Mouse (Mus musculus) frontal cortex, postnatal 14 days (tissue): Measurements from ENCODE around the gene Tshz2.

ENCODE experiments used
- DNase-seq, 2 experiments: peaks; one replicate each; pipeline ENCODE4 v3.0.0; 2022; ENCODE audit warnings: low spot score in 2 of 2

Gene Tshz2

GRCm38 (mm10) chr2:170003666-170004065 lies 370.9 kb downstream of the Tshz2 start:
- DNase-seq: no peak

DNA sequence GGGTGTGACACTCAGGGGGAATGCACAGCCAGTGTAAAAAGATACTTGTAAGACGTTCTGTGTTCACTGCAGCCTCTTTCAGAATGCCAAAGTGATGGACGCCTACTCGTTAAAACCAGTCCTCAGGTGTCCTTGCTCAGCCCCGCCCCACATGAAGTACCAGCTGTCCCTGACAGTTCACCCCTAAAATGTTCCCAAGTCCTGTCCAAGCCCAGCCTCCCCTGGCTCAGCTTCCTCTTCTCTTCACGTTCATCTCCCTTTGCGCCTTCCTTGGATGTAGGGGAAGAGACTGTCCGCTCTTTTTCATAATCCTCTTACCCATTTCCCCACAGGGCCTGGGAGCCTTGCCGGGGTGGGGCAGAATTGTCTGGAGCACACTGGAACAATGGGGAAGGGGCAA lies 374.0 kb downstream of the Tshz2 start:
- DNase-seq: no peak

- DNase-seq: no peak
Observed at GRCm38 (mm10) chr2:170007426-170007958, 374.7 kb downstream of the Tshz2 start.

DNA sequence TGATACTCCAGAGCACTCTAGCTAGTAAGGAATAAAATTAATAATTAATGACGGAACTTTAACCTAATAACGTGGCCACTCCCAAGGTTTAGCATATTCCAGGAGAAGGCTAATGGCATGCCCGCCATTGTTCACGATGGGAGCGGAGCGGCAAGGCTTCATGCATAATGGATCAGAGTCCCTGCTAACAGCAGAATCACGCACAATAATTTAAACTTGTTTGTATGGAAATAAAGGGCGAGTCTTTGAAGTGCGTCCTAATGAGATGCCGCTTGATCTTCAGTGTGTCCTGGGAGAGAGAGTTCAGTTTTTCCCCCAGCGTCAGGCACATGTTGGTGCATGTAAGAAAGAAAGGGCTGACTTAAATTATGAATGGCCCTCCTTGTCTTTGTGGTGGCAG lies 376.9 kb downstream of the Tshz2 start:
- no peak for DNase-seq

GRCm38 (mm10) chr2:170011858-170012257 lies 379.0 kb downstream of the Tshz2 start:
- DNase-seq: no peak

DNA sequence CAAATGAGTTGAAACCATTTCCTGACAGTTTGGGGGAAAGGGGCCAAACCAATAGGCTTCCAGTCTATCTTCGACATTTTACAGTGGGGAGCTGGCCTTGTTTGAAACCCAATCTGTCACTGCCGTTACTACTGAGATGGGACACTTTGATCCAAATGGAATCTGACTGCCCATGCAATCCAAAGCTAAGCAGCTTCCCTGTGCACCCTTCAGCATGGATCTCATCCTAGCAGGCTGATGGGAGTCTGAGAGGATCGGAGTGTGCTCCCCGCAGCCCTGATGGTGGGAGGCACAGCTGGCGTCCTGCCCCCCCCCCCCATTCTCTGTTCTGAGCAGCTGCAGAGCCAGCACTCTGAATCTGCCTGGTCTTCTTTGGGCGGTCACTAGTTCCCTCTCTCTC lies 384.5 kb downstream of the Tshz2 start:
- no peak for DNase-seq

DNA sequence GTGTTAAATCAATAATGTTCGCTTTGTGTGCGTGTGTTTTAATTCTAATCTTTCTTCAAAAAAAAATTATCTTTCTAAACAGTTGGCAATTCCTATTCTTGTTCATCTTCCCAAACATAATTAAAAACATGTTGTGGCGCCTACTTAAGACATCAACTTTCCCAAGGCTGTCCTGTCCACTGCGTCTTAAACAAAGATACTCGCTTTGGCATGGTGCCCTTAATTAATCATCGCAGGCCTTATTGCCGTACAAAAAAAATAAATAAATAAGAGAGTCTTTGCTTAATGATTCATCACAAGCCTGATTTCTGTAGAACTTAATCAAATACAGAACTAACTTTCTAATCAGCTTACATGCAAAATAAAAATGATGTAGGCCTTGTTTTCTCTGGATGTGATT lies 385.1 kb downstream of the Tshz2 start:
- no peak for DNase-seq

GRCm38 (mm10) chr2:170022953-170023352 lies 390.1 kb downstream of the Tshz2 start:
- no peak for DNase-seq

- DNase-seq: no peak
Observed at GRCm38 (mm10) chr2:170023741-170024140, 390.9 kb downstream of the Tshz2 start.

DNA sequence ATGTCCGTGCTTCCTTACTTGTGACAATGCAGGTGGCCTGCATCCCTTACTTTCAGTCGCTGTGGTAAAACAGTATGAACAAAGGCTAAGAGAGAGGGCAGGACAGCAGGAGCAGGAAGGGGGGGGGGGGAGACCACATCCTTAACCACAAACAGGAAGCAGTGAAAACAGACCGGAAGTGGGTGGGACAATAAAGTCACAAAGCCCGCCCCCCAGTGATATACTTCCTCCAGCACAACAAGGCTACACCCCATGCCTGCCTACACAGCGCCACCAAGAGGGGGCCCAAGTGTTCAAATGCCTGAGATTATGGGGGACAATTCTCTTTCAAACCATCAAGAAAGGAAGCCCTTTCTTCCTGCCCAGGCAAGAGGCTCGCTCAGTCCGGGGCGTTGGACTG lies 392.1 kb downstream of the Tshz2 start:
- DNase-seq: no peak

DNA sequence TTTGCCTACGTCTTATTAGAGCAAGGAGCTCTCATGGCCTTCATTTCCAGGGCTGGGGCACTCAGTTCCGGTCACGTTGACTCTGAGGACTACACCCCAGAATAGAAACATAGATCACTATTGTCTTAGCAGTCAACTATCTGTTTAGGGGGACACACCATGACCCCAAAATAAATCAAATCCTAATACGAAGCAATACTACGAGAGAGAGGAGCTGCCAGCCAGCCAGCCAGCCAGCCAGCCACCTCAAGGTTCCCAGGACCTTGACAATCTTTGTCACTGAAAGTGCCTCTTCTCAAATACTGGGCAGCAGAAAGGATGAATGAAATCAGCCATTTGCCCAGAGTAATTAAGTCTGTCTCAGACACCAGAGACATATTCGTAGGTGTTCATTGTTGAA lies 393.1 kb downstream of the Tshz2 start:
- no peak for DNase-seq

DNA sequence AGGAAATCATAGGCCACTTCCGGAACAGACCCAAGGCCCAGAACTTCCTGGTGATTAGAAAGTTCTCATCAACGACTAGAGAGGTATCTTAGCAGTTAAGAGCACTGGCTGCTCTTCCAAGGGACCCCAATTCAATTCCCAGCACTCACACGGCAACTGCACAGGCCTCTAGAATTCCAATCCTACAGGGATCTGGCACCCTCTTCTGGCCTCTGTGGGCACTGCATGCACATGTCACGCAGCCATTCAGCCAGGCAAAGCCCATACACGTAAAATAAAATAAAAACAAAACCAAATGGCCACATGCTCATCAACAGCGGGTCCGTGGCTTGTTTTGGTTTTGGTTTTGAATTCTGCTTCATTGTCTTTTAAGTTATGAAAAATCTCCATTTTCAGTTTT lies 395.0 kb downstream of the Tshz2 start:
- DNase-seq: no peak

DNA sequence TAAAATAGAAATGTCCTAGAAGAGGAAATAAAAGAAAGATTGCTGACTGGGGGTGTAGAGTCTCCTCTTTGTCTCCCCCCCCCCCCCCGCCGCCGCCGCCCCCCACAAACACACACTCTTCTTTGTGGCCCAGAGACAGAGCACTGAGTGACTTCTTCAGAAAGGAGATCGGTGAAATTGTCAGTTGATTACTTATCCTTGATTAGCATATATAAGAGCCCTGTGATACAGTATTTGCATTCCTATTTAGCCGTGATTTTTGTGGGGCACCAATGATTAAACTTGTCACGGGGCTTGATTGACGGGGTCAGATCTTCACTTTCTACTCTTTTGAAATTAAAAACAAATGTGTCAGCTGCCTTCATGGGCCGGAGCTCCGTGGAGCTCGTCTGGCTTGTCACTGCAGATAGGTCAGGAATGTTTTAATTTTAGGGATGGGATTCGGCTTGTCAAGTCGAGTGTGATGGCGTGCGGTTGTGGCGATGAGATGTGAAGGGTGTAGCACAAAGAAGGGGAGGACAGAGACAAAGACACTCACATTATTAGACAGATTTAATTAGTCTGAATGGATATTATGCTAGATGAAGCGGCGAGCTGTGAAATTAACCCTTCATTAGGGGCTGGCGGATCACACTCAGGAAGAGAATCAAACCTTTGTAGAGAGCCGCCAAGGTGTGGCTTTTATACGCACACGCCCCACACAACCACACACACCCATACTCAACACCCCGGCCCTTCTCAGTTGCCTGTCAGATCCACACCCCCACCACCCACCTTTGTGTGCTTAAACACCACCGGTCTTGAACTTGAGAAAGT lies 395.9 kb downstream of the Tshz2 start:
- DNase-seq: no peak

GRCm38 (mm10) chr2:170029304-170029856 lies 396.6 kb downstream of the Tshz2 start:
- no peak for DNase-seq

GRCm38 (mm10) chr2:170031226-170031625 lies 398.4 kb downstream of the Tshz2 start:
- no peak for DNase-seq

GRCm38 (mm10) chr2:170031872-170032271 lies 399.1 kb downstream of the Tshz2 start:
- DNase-seq: no peak

DNA sequence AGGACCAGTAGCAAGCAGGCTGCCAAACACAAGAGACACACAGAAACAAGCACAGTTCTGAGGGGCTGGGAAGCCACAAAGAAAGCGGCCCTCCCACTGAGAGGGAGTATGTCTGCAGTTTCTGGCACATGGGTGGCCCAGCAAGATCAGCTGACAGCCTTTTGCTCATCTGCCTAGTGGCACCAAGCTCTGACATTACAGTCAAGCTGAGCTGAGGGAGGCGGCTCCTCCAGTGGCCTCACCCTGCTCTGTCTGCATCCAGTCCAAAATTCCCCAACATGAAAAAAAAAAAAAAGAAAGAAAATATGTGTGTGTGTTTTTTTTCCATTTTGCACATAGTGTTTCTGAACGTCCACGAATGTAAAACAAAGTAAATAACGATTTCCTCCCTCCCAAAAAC lies 400.4 kb downstream of the Tshz2 start:
- DNase-seq: no peak

DNA sequence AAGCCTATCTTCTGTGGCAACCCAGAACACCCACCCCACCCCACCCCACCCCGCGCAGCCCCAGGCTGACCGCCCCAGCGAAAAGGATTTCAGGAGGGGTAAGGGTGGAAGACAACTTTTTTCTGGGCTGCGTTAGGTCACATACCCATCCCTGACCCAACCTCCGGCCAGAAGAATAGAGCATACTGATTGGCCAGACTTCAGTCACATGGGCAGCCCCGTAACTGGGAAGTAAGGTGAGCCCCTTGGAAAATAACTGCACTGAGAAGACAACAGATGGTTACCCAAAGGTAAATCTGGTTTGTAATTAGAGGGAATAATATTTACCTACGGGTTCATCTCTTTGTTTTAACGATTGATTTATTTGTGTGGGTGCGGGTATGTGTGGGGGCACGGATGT lies 402.0 kb downstream of the Tshz2 start:
- no peak for DNase-seq

DNA sequence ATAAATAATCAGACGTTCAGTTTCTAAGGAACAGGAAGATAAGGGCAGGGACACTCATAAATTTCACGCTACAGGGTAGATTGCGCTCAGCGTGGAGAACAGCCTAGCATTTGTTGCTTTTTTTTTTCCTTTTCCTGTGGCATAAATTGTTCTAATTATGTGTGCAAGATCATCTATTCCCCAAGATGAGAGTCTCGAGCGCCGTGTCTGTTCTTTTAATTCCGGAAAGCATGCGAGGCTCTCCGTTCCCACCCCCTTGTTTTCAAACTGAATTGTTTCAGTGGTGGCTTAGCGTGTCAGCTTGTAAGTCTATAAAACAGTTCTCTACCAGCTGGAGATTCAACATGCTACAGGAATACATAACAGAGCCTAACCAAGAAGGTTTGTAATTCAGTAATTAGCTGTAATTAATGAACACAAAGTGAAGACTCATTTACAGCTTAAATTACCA lies 404.0 kb downstream of the Tshz2 start:
- no peak for DNase-seq

DNA sequence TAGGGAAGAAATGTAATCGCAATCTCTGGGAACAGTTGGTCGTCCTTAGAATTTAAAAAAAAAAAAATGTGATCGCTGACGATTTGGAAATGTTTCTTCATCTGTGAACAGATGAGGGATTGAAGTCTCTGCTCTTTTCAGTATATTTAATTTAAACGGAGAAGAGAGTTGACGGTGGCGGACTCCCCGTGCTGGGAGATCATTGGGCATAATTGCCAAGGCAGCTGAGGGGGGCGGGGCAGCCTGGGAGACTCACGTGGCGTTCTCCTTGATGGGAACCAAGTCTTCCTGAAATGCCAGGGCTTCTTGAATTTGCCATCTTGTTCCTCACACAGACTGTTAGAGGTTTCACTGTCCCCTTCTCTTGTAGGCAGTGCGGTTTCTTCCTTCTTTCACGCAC lies 404.5 kb downstream of the Tshz2 start:
- no peak for DNase-seq

GRCm38 (mm10) chr2:170039772-170040171 lies 407.0 kb downstream of the Tshz2 start:
- no peak for DNase-seq

DNA sequence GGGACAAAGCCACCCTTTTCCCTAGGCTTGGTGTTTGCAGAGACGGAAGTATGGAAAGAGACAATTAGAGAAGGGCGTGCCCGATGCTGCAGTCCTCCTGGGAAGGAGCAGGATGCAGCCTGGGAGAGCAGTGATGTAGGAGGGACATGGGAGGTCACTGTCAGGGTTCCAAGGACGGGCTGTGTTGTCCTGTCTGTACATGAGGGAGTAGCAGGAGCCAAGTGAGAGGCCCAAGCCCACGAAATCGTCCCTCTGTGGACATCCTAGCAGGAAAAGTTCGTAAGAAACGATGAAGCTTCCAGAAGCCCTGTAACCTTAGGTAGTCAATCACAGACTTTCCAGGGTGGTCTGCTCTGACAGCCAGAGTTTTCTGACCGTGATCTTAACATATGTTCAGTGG lies 408.3 kb downstream of the Tshz2 start:
- no peak for DNase-seq

DNA sequence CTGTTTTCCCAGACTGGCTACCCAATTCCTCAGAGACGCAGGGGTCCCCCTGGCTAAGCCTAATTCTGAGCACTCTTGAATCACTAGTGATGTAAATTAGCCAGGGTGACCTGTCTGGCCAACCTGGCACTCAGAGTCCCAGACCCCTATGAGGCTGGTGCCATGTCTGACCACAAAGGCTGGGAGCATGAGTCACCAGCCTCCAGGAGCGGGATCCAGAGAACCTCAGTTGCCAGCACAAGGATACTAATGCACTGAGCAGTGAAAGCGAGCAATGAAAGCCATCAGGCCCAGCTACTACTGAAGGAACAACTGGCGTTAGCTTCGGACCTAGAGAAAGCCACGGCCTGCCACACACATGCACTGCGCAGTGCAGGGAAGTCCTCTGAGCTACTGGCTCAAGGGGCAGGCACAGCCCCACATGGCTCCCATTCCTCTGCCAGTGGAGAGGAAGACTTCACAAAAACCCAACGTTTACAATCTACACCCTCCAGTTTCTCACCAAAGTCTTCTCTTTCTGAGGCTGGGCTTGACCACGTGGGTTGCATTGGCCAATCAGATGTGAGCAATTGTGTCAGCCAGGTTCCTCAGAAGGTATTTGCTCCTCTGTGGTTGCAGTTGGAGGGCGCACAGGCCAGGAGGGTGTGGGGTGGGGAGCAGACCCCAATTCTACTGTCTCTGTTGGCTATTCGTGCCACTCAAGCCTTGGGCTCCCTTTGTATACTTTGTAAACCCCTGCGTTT lies 409.8 kb downstream of the Tshz2 start:
- no peak for DNase-seq
